Mouse (Mus musculus) spleen, adult 2 months (tissue): Measurements from ENCODE around the gene Txk. TPM values are rescaled to one million over a fixed set of nuclear protein-coding genes. Genes with fewer than 3 reads are reported as not detected.
A peak's percentile ranks its signal among the peaks of the same experiment; 100 is the strongest.

Experiments
- DNase-seq, 2 experiments: peaks; one replicate each; pipeline versions ENCODE4 v3.0.0 to v3.0.0-alpha.2; 2012 to 2021; ENCODE audit warnings: low spot score in 2 of 2, low read depth in 1 of 2
- H3K27ac ChIP-seq: fragments of 200-500 bp; 2 replicates; pipeline ENCODE4 v1.5.1; 2012; ENCODE audit warnings: low read length, inconsistent platforms; ENCODE audit not compliant: insufficient read depth
- H3K27me3 ChIP-seq: fragments of 200-500 bp; 2 replicates; pipeline ENCODE4 v1.6.1; 2012; ENCODE audit warnings: mild to moderate bottlenecking, moderate library complexity, low read length, inconsistent platforms; ENCODE audit not compliant: control insufficient read depth, insufficient read depth
- H3K36me3 ChIP-seq: fragments of 200-500 bp; 2 replicates; pipeline ENCODE4 v1.6.1; 2012; ENCODE audit warnings: mild to moderate bottlenecking, low read length, inconsistent platforms; ENCODE audit not compliant: control insufficient read depth, insufficient read depth
- H3K4me1 ChIP-seq: fragments of 200-500 bp; 2 replicates; pipeline ENCODE4 v1.6.1; 2011; ENCODE audit warnings: inconsistent platforms; ENCODE audit not compliant: control insufficient read depth, insufficient read depth, insufficient read length
- H3K4me3 ChIP-seq: fragments of 200-500 bp; 2 replicates; pipeline ENCODE4 v1.5.1; 2011; ENCODE audit warnings: mild to moderate bottlenecking, inconsistent platforms; ENCODE audit not compliant: insufficient read depth, insufficient read length; ENCODE audit errors: extremely low read depth
- CTCF ChIP-seq: fragments of 200-500 bp; IDR thresholded peaks from 2 replicates; pipeline ENCODE4 v1.5.1; 2011; ENCODE audit warnings: mild to moderate bottlenecking, inconsistent platforms; ENCODE audit not compliant: insufficient read depth, insufficient read length, insufficient replicate concordance; ENCODE audit errors: extremely low read depth
- POLR2A ChIP-seq: fragments of 200-500 bp; IDR thresholded peaks from 2 replicates; pipeline ENCODE4 v1.6.1; 2011; ENCODE audit warnings: low read depth, low read length, inconsistent platforms
- WGBS: fragments of 180-500 bp; shearing (Covaris S2); methylation state at CpG from one replicate; pipeline ENCODE4 v1.1.7; 2018; 5-methylcytosine and 5-hydroxymethylcytosine counted together
- polyA plus RNA-seq: library from polyadenylated mRNA; depleted of rRNA; stranded (reverse); fragments of >200 nt; gene quantifications from 2 replicates; pipeline ENCODE4 v1.2.3, GENCODE M21; 2012

Txk gene
- polyA plus RNA-seq, 1 experiment: 4.2 TPM

GRCm38 (mm10) chr5:72763025-72763424 is 10.4 kb upstream of the Txk start:
- 14% methylated on average over 3 of the region's 3 CpGs for WGBS
- peak in 1 of 2 experiments; percentile 40 for DNase-seq
- peak overlapping the region; percentile 96; the same call in 1 of the 2 replicates for H3K27ac ChIP-seq
- no peak overlapping the region for H3K4me3 ChIP-seq
- TF ChIP-seq POLR2A: no peak
- no peak for TF ChIP-seq CTCF
- H3K27me3 ChIP-seq: no peaks in the 10 kb centered on the region
- H3K4me1 ChIP-seq: peaks cover 17% of the 10 kb centered on the region; the same call in 1 of the 2 replicates
- peaks cover 10% of the 10 kb centered on the region for H3K36me3 ChIP-seq

DNA sequence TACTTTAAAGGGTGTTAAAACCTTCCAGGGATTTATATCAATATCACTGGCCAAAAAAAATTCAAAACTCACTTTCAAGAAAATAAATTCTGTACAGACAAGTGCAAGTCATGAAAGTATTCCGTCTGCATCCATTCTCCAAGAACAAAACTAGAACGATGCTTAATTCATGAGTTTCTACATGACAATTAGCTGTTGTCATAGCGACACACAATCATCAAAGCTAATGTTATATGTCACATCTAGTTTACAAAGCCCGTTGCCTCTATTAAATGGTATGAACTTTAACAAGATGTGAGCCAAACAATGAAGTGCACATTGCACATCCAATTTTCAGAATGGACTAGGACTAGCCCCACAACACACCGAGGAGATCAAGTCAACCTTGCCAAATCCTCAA is 9.2 kb upstream of the Txk start:
- Histone ChIP-seq H3K27me3 (no peaks in the 10 kb centered on the region), H3K27ac (peak overlapping the region; percentile 77; the same call in 1 of the 2 replicates), H3K4me3 (no peak overlapping the region), H3K4me1 (peaks cover 17% of the 10 kb centered on the region; the same call in 1 of the 2 replicates), H3K36me3 (peaks cover 11% of the 10 kb centered on the region)
- DNase-seq: no peak
- 91% methylated on average over 5 of the region's 5 CpGs for WGBS
- TF ChIP-seq CTCF (no peak), POLR2A (no peak)

DNA sequence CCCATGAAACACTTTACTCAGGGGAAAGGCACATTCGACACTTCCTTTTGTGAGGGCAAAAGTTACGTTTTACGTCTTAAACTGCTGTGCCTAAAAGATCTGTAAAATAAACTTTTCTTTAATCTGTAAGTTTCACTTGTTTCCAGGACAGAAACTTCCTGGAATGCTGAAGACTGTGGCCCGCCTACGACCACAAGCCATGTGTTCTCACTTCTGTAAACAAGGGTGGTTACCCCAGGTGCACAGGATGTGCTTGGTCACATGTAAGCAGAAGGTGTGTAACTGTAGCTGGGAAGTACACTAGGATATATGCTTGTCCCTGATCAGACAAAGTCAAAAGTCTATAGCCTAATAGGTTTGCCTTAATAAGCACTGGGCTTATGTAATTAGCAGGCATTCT is 8.7 kb upstream of the Txk start:
- peaks cover 17% of the 10 kb centered on the region; the same call in 1 of the 2 replicates for H3K4me1 ChIP-seq
- 16% methylated on average over 5 of the region's 5 CpGs for WGBS
- H3K27ac ChIP-seq: peak overlapping the region; percentile 74
- DNase-seq: peak; percentile 54 to 63
- TF ChIP-seq CTCF: no peak
- no peak for TF ChIP-seq POLR2A
- peaks cover 11% of the 10 kb centered on the region for H3K36me3 ChIP-seq
- H3K27me3 ChIP-seq: no peaks in the 10 kb centered on the region
- no peak overlapping the region for H3K4me3 ChIP-seq

DNA sequence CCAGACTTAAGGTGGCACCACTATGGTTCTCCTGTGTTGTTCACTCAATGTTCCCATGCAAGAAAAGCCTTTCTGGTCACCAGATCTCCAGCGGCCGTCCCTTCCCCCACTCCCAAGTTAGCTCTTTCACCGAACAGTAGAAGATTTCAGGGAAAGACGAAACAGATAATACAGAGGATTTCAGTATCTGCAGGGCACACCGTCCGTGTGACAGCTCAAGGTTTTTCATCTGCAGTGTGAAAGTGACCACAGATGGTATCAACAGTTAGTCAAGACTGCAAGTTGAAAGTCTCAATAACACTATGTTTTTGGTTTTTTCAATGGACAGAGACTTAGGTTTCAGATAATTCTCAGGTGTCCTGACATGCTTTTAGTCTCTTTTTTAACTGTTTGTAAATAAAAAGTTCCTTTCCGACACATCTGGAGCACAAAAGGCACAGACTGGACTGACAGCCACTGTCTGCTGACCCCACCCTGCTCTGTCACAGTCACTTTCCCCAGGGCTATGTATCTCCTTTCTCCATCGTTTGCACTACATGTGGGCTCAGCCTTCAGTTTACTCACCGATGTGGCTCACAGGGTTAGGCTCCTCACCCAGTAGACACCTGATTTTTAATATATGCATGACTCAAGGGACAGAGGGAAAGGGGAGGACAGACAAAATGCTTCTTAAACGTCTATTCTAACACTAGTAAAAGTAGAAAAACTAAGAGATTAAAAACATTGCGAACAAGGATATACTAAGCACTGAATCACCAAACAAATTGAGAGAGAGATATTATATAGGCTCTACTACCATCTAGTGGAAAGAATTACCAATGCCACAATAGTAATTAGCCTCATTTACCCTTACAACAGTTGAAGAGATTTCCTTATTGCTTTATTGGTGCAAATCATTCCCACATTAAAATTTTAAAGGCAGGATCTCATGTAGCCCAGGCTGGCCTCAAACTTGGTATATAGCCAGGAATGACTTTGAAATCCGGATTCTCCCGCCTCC is 6.6 kb upstream of the Txk start:
- Histone ChIP-seq H3K4me3 (no peak overlapping the region), H3K27ac (no peak overlapping the region), H3K36me3 (peaks cover 17% of the 10 kb centered on the region), H3K4me1 (peaks cover 17% of the 10 kb centered on the region; the same call in 1 of the 2 replicates), H3K27me3 (no peaks in the 10 kb centered on the region)
- TF ChIP-seq POLR2A (no peak), CTCF (no peak)
- DNase-seq: no peak
- WGBS: 78% methylated on average over 13 of the region's 13 CpGs

- WGBS: 74% methylated on average over 18 of the region's 18 CpGs
- H3K4me3 ChIP-seq: no peak overlapping the region
- no peak for DNase-seq
- H3K36me3 ChIP-seq: peaks cover 18% of the 10 kb centered on the region
- H3K4me1 ChIP-seq: peaks cover 15% of the 10 kb centered on the region
- H3K27ac ChIP-seq: no peak overlapping the region; the same call in 1 of the 2 replicates
- no peaks in the 10 kb centered on the region for H3K27me3 ChIP-seq
- no peak for TF ChIP-seq POLR2A
- no peak for TF ChIP-seq CTCF
Observed at GRCm38 (mm10) chr5:72757155-72757773, 4.7 kb upstream of the Txk start.

- peaks cover 12% of the 10 kb centered on the region for H3K4me1 ChIP-seq
- H3K4me3 ChIP-seq: no peak overlapping the region
- no peak for DNase-seq
- no peak overlapping the region for H3K27ac ChIP-seq
- TF ChIP-seq POLR2A (no peak), CTCF (no peak)
- no peaks in the 10 kb centered on the region for H3K27me3 ChIP-seq
- H3K36me3 ChIP-seq: peaks cover 18% of the 10 kb centered on the region
- 94% methylated on average over 8 of the region's 8 CpGs for WGBS
Observed at GRCm38 (mm10) chr5:72755941-72756340, 3.4 kb upstream of the Txk start.

- Histone ChIP-seq H3K27me3 (no peaks in the 10 kb centered on the region), H3K4me3 (no peak overlapping the region), H3K36me3 (peaks cover 18% of the 10 kb centered on the region), H3K4me1 (peaks cover 12% of the 10 kb centered on the region), H3K27ac (no peak overlapping the region)
- WGBS: 84% methylated on average over 2 of the region's 2 CpGs
- no peak for DNase-seq
- TF ChIP-seq POLR2A (no peak), CTCF (no peak)
Observed at GRCm38 (mm10) chr5:72755035-72755434, 2.5 kb upstream of the Txk start.
